Mouse (Mus musculus) heart, embryonic 12.5 days (tissue): ENCODE data around the gene Tex10. TPM values are rescaled to one million over a fixed set of nuclear protein-coding genes. Genes with fewer than 3 reads are reported as not detected.
A peak's percentile ranks its signal among the peaks of the same experiment; 100 is the strongest.

ENCODE experiments used
- ATAC-seq: fragments of 200-750 bp; cut with Nextera tagmentation; 2 replicates; pipeline ENCODE4 v1.8.0; 2017; ENCODE audit warnings: moderate TSS enrichment, moderate library complexity; ENCODE audit not compliant: insufficient number of reproducible peaks, low FRiP score
- H3K27ac ChIP-seq: fragments of 300-500 bp; sonication (generic); 2 replicates; pipeline ENCODE4 v1.5.1; 2016; ENCODE audit warnings: mild to moderate bottlenecking, moderate library complexity; ENCODE audit not compliant: poor library complexity, severe bottlenecking
- H3K27me3 ChIP-seq: fragments of 300-500 bp; sonication (generic); replicated peaks from 2 replicates; pipeline ENCODE4 v1.6.1; 2016; ENCODE audit warnings: mild to moderate bottlenecking, moderate library complexity
- H3K36me3 ChIP-seq: fragments of 300-500 bp; sonication (generic); 2 replicates; pipeline ENCODE4 v1.6.1; 2016; ENCODE audit warnings: mild to moderate bottlenecking, moderate library complexity
- H3K4me1 ChIP-seq: fragments of 300-500 bp; sonication (generic); replicated peaks from 2 replicates; pipeline ENCODE4 v1.6.1; 2016; ENCODE audit warnings: mild to moderate bottlenecking
- H3K4me2 ChIP-seq: fragments of 300-500 bp; sonication (generic); 2 replicates; pipeline ENCODE4 v1.6.1; 2016; ENCODE audit warnings: mild to moderate bottlenecking, moderate library complexity
- H3K4me3 ChIP-seq: fragments of 300-500 bp; sonication (generic); 2 replicates; pipeline ENCODE4 v1.5.1; 2016; ENCODE audit warnings: mild to moderate bottlenecking
- H3K9ac ChIP-seq: fragments of 300-500 bp; sonication (generic); 2 replicates; pipeline ENCODE4 v1.6.1; 2016; ENCODE audit warnings: mild to moderate bottlenecking, moderate library complexity
- H3K9me3 ChIP-seq: fragments of 300-500 bp; sonication (generic); replicated peaks from 2 replicates; pipeline ENCODE4 v1.6.1; 2016; ENCODE audit warnings: mild to moderate bottlenecking, moderate library complexity
- WGBS: fragments of 180-500 bp; shearing (Covaris S2); methylation state at CpG from one replicate; pipeline ENCODE4 v1.1.7; 2016; 5-methylcytosine and 5-hydroxymethylcytosine counted together
- polyA plus RNA-seq: library from polyadenylated mRNA; unstranded; fragments of >200 nt; fragmentation: Nextera tagmentation; extraction: Ambion mirVana; gene quantifications from 2 replicates; pipeline ENCODE4 v1.2.1, GENCODE M21; 2016

Gene Tex10
- polyA plus RNA-seq, 1 experiment from 2014 or later = 37.9 TPM

DNA sequence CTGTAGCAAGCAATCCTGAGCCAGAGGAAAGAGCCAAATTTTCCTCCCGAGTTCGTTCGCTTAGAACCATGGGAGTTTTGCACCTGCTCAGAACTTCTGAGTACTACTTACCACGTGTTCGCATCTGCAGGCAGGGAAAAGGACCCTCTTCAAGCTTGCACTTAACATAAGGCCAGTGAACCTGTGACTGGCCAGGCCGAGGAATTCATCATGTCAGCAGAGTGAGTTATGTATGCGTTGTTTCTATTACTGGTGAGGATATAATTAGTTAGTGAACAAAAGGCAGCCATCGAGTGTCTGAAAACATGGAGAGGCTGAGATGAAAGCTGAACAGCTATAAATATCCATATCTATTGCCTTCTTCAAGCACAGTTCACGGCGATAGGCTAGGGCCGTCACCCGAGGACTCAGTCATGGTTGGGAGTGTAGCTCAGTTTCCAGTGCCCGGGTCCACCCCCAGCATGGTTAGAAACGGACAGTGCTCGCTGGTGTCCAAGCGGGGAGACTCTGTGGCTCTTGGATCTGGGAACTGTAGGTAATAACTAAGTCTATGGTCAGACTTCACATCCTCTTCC, 70.1 kb downstream of the Tex10 start:
- Histone ChIP-seq H3K9ac (no peak overlapping the region), H3K36me3 (no peaks in the 10 kb centered on the region), H3K27ac (peak overlapping the region; percentile 71), H3K4me3 (no peak overlapping the region), H3K4me1 (peaks cover 21% of the 10 kb centered on the region; the same call in 1 of the 2 replicates), H3K4me2 (peak overlapping the region; percentile 30), H3K27me3 (no peaks in the 10 kb centered on the region), H3K9me3 (no peaks in the 10 kb centered on the region)
- 38% methylated on average over 16 of the region's 16 CpGs for WGBS
- ATAC-seq = peak; percentile 81

DNA sequence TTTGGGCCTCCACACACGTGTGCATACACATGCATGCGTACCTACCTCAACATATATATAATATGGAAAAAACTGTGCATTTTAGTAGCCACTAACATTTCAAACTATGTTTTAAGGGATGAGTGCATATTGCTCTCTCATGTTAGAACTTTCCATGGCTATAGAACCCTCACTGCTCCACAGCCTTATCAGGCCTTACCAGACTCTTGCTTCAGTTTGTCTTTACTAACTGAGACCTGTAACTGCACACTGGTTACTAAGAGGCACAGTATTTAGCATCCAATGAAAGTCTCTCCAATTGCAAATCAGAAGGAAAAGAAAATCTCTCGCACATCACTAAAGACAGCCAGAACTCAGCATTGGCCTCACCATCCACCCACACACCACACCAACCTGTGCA, 76.3 kb downstream of the Tex10 start:
- no peak overlapping the region for H3K27ac ChIP-seq
- peaks cover 9% of the 10 kb centered on the region; the same call in 1 of the 2 replicates for H3K36me3 ChIP-seq
- H3K27me3 ChIP-seq = no peaks in the 10 kb centered on the region
- no peak overlapping the region for H3K4me3 ChIP-seq
- WGBS = 87% methylated on average over 3 of the region's 3 CpGs
- ATAC-seq = no peak
- no peak overlapping the region for H3K4me2 ChIP-seq
- no peaks in the 10 kb centered on the region for H3K9me3 ChIP-seq
- no peaks in the 10 kb centered on the region; the same call in 1 of the 2 replicates for H3K4me1 ChIP-seq
- H3K9ac ChIP-seq = no peak overlapping the region

DNA sequence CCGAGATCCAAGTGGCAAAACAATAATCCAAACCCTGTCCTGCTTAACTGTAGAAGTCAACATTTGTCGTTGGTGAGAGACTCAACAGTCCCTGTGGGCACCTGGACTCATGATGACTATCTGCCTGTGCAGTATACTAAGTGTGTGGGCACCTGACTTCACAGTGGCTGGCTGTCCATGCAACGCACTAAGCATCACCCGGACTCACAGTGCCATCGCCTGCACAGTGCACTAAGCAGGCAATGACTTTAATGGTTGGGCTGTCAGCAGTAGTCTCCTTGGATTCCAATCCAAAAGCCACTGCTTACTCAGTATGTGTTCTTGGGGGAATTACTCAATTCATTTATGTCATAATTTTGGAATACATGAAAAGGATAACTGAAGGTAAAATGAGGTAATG, 90.8 kb downstream of the Tex10 start:
- H3K27ac ChIP-seq = no peak overlapping the region
- no peaks in the 10 kb centered on the region for H3K4me1 ChIP-seq
- ATAC-seq = no peak
- no peak overlapping the region for H3K4me3 ChIP-seq
- no peaks in the 10 kb centered on the region for H3K27me3 ChIP-seq
- 79% methylated on average over 5 of the region's 5 CpGs for WGBS
- H3K9ac ChIP-seq = no peak overlapping the region
- H3K9me3 ChIP-seq = no peaks in the 10 kb centered on the region
- no peaks in the 10 kb centered on the region for H3K36me3 ChIP-seq
- no peak overlapping the region for H3K4me2 ChIP-seq

DNA sequence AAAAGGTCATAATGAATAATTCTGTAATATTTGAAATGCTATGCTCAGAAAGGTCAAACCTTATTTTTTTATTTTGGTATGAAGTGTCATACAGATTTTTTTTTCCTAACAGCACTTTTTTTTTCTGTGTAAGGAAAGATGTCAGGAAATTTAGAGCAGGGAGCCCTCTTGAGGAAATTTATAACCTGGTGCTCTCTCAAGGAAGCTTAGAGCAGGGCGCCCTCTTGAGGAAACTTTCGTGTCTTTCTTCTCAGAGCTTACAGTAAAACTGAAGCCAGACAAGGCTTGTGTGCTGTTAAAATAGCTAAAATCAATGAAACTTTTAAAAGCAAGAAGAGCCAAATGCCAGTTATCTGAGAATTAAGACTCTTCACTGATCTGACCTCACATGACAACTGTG, 92.3 kb downstream of the Tex10 start:
- H3K4me1 ChIP-seq = no peaks in the 10 kb centered on the region

More for the DNA sequence above, 92.3 kb downstream of the Tex10 start:
- Histone ChIP-seq H3K36me3 (no peaks in the 10 kb centered on the region), H3K27ac (no peak overlapping the region), H3K9ac (no peak overlapping the region), H3K27me3 (no peaks in the 10 kb centered on the region), H3K4me3 (no peak overlapping the region), H3K4me2 (no peak overlapping the region), H3K9me3 (no peaks in the 10 kb centered on the region)
- ATAC-seq = no peak
- WGBS = 1% methylated on average over 2 of the region's 2 CpGs

Other genes starting within 250 kb of the Tex10 start
- 67.7 and 72.0 TPM in 2 replicates for gene Erp44, start 193.9 kb downstream of the Tex10 start, polyA plus RNA-seq
- 5.9 and 6.6 TPM in 2 replicates for gene Invs, start 193.7 kb downstream of the Tex10 start, polyA plus RNA-seq
- 30.7 and 31.2 TPM in 2 replicates for gene Msantd3, start 66.5 kb upstream of the Tex10 start, polyA plus RNA-seq
- 54.8 and 55.4 TPM in 2 replicates for gene Tmeff1, start 111.7 kb upstream of the Tex10 start, polyA plus RNA-seq
- 1.7 and 2.5 TPM in 2 replicates for gene Cavin4, start 190.1 kb upstream of the Tex10 start, polyA plus RNA-seq